Mouse (Mus musculus) kidney, adult 18-20 months (tissue): ENCODE measurements around the gene Slc39a11.

ENCODE experiments used
- DNase-seq: peaks from one replicate; pipeline ENCODE4 v3.0.0; 2021

Gene Slc39a11

GRCm38 (mm10) chr11:113631862-113632261 lies 18.0 kb downstream of the Slc39a11 start:
- DNase-seq = no peak

GRCm38 (mm10) chr11:113631302-113631701 lies 18.6 kb downstream of the Slc39a11 start:
- DNase-seq = no peak

- DNase-seq = no peak
These were observed 19.2 kb downstream of the Slc39a11 start for GRCm38 (mm10) chr11:113630642-113631041.

- no peak for DNase-seq
These were observed 22.1 kb downstream of the Slc39a11 start for GRCm38 (mm10) chr11:113627785-113628184.

GRCm38 (mm10) chr11:113625437-113625836 lies 24.4 kb downstream of the Slc39a11 start:
- DNase-seq = no peak

GRCm38 (mm10) chr11:113622028-113622427 lies 27.9 kb downstream of the Slc39a11 start:
- no peak for DNase-seq

- no peak for DNase-seq
These were observed 28.9 kb downstream of the Slc39a11 start for GRCm38 (mm10) chr11:113621001-113621400.

GRCm38 (mm10) chr11:113619420-113620080 lies 30.3 kb downstream of the Slc39a11 start:
- DNase-seq = no peak

GRCm38 (mm10) chr11:113618672-113619419 lies 31.0 kb downstream of the Slc39a11 start, which contains the start of gene Sstr2:
Gene Sstr2, plus strand, starts transcription at chr11:113619342.
- DNase-seq = peak; percentile 82

GRCm38 (mm10) chr11:113618303-113618671 lies 31.6 kb downstream of the Slc39a11 start:
- DNase-seq = no peak

GRCm38 (mm10) chr11:113617132-113617911 lies 32.6 kb downstream of the Slc39a11 start:
- peak; percentile 69 for DNase-seq

- no peak for DNase-seq
These were observed 35.4 kb downstream of the Slc39a11 start for GRCm38 (mm10) chr11:113614476-113614875.

- peak; percentile 49 for DNase-seq
These were observed 37.9 kb downstream of the Slc39a11 start for GRCm38 (mm10) chr11:113611664-113612611.

GRCm38 (mm10) chr11:113611112-113611646 lies 38.7 kb downstream of the Slc39a11 start:
- no peak for DNase-seq

GRCm38 (mm10) chr11:113610266-113610665 lies 39.6 kb downstream of the Slc39a11 start:
- DNase-seq = no peak

- no peak for DNase-seq
These were observed 40.3 kb downstream of the Slc39a11 start for GRCm38 (mm10) chr11:113609581-113609980.

- no peak for DNase-seq
These were observed 42.3 kb downstream of the Slc39a11 start for GRCm38 (mm10) chr11:113607556-113607955.

- no peak for DNase-seq
These were observed 48.1 kb downstream of the Slc39a11 start for GRCm38 (mm10) chr11:113601616-113602343.

- DNase-seq = peak; percentile 15
These were observed 49.2 kb downstream of the Slc39a11 start for GRCm38 (mm10) chr11:113600526-113601245.

GRCm38 (mm10) chr11:113597632-113598031 lies 52.2 kb downstream of the Slc39a11 start:
- DNase-seq = no peak

- DNase-seq = no peak
These were observed 54.7 kb downstream of the Slc39a11 start for GRCm38 (mm10) chr11:113595144-113595543.
